15 mouse cellular contexts compared by ENCODE assay signal in the genomic region with DNA sequence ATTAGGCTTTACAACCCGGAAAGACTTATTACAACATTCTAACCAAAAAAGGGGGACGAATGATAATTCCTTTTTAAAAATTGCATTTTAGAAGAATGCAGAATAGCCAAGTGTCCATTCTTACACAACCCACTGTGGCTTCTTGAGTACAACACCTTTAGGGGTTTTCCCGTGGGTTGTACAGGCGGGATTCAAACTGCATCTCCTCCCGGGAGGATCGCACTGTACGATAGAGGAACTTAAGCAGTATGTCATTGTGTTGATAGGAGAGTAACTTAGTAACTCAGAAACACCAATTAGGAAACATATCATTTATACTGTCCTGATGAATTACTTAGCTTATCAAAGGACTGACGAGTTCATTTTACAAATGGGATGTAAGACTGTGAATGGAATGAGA.
"Had no signal": no experiment of that assay in that cellular context is flagged by ENCODE, and none has a peak within 500 bp of the region (broad histone marks: within the 10 kb centered on the region; RNA-seq: fewer than 3 reads in every experiment).

No protein-coding gene starts in this region.

- ATAC-seq: forebrain, postnatal 0 days; hindbrain, postnatal 0 days; intestine, embryonic 15.5 days; intestine, postnatal 0 days had no signal

- DNase-seq: forebrain, postnatal 0 days; gastrocnemius, postnatal 14 days; heart, adult 11 months; heart, adult 2 months; heart, postnatal 14 days; heart, postnatal 36 days; kidney, adult 18-20 months; kidney, adult 8-10 months; kidney, postnatal 10 days; kidney, postnatal 25 days; kidney, postnatal 4 days; liver had no signal
